In genomic region chr12:7816616-7817015, GRCm38 (mm10) we compare ENCODE assay signal across 9 mouse cellular contexts.
DNase-seq lines count a peak whose midpoint lies in the region; ATAC-seq and TF ChIP-seq lines count a peak whose summit lies in the region.
"Had no signal": no experiment of that assay in that cellular context is flagged by ENCODE, and none has a peak within 500 bp of the region (broad histone marks: within the 10 kb centered on the region; RNA-seq: fewer than 3 reads in every experiment).

No protein-coding gene starts in this region.

- H3K4me3 ChIP-seq in lung, postnatal 0 days (ENCODE audit: low read depth, low read length): no peak overlapping the region
- H3K4me3 ChIP-seq: liver, embryonic 13.5 days had no signal

- no peak overlapping the region for H3K27ac ChIP-seq in lung, postnatal 0 days (ENCODE audit: low read length)
- H3K27ac ChIP-seq: liver, embryonic 13.5 days had no signal

- peak; percentile 62 for ATAC-seq in lung, postnatal 0 days

- TF ChIP-seq CTCF in lung, postnatal 0 days (IDR thresholded peaks at IDR 0.05): no peak

- H3K27me3 ChIP-seq in lung, postnatal 0 days (replicated peaks; ENCODE audit: insufficient read depth, low read length): no peaks in the 10 kb centered on the region
- H3K27me3 ChIP-seq: liver, embryonic 13.5 days had no signal

- no peaks in the 10 kb centered on the region for H3K36me3 ChIP-seq in lung, postnatal 0 days (ENCODE audit: insufficient read depth, low read length)
- H3K36me3 ChIP-seq: liver, embryonic 13.5 days had no signal

- DNase-seq in 416B (ENCODE audit: low read depth): peak; percentile 80
- DNase-seq in adrenal gland, postnatal 36 days: peak; percentile 27 to 34
- peak; percentile 65 for DNase-seq in kidney, postnatal 14 days
- peak; percentile 66 for DNase-seq in lung, postnatal 0 days (ENCODE audit: low spot score)
- DNase-seq in cerebellum, adult 9-11 months: no peak
- no peak for DNase-seq in cerebellum, adult 9-10 months
- no peak for DNase-seq in thymus, adult 18-20 months
- DNase-seq in urinary bladder, postnatal 25 days (ENCODE audit: low spot score): no peak
- DNase-seq: liver, embryonic 13.5 days had no signal

- WGBS in lung, postnatal 0 days: 44% methylated on average over 5 of the region's 5 CpGs

- no peak for TF ChIP-seq EP300 in lung, postnatal 0 days (IDR thresholded peaks at IDR 0.05)

- no peaks in the 10 kb centered on the region for H3K9me3 ChIP-seq in lung, postnatal 0 days (ENCODE audit: low read length)
- H3K9me3 ChIP-seq: liver, embryonic 13.5 days had no signal

- no peak overlapping the region for H3K4me2 ChIP-seq in lung, postnatal 0 days (replicated peaks; ENCODE audit: low read depth, low read length)
- H3K4me2 ChIP-seq: liver, embryonic 13.5 days had no signal

- H3K4me1 ChIP-seq in lung, postnatal 0 days (ENCODE audit: insufficient read depth, low read depth, low read length): no peaks in the 10 kb centered on the region
- H3K4me1 ChIP-seq: liver, embryonic 13.5 days had no signal

- no peak overlapping the region for H3K9ac ChIP-seq in lung, postnatal 0 days (replicated peaks; ENCODE audit: low read depth)
- H3K9ac ChIP-seq: liver, embryonic 13.5 days had no signal

Comparison
In these comparisons a context has a peak if more than half of its experiments do, and no peak if none do; other contexts are left out.
1. DNase-seq: peak in 416B (single experiment), adrenal gland, postnatal 36 days (2 of 2), kidney, postnatal 14 days (single experiment) and lung, postnatal 0 days (single experiment); none in cerebellum, adult 9-11 months (single experiment), cerebellum, adult 9-10 months (single experiment), thymus, adult 18-20 months (0 of 2) and urinary bladder, postnatal 25 days (single experiment).